Mouse (Mus musculus) CH12F3 (cell line): ENCODE data around the gene Gh.

ENCODE experiments used
- in situ Hi-C: fragments of 300-500 bp; cut with MboI; formaldehyde crosslinking; loops from 2 replicates; pipeline ENCODE4 v1.14.3; 2020; ENCODE audit warnings: low sequenced_read_pairs

Gene Gh

GRCm38 (mm10) chr11:106271794-106272643 lies 29.6 kb downstream of the Gh start:
- in situ Hi-C loops, result no loop called here

- in situ Hi-C loops, result no loop called here
These were observed 30.4 kb downstream of the Gh start for GRCm38 (mm10) chr11:106271131-106271793.

- in situ Hi-C loops, result no loop called here
These were observed 32.6 kb downstream of the Gh start for GRCm38 (mm10) chr11:106269060-106269431.

GRCm38 (mm10) chr11:106268326-106269059 lies 33.2 kb downstream of the Gh start:
- in situ Hi-C loops, result no loop called here

GRCm38 (mm10) chr11:106267871-106268270 lies 33.8 kb downstream of the Gh start:
- in situ Hi-C loops, result no loop called here

GRCm38 (mm10) chr11:106267311-106267852 lies 34.3 kb downstream of the Gh start:
- in situ Hi-C loops, result no loop called here

GRCm38 (mm10) chr11:106266431-106266830 lies 35.2 kb downstream of the Gh start:
- in situ Hi-C loops, result no loop called here

- in situ Hi-C loops, result no loop called here
These were observed 36.1 kb downstream of the Gh start for GRCm38 (mm10) chr11:106265570-106265969.

GRCm38 (mm10) chr11:106264988-106265387 lies 36.7 kb downstream of the Gh start:
- in situ Hi-C loops, result no loop called here

GRCm38 (mm10) chr11:106263963-106264362 lies 37.7 kb downstream of the Gh start:
- in situ Hi-C loops, result no loop called here

- in situ Hi-C loops, result no loop called here
These were observed 40.7 kb downstream of the Gh start for GRCm38 (mm10) chr11:106260826-106261450.

- in situ Hi-C loops, result no loop called here
These were observed 44.9 kb downstream of the Gh start for GRCm38 (mm10) chr11:106256775-106257174.

- in situ Hi-C loops, result no loop called here
These were observed 45.8 kb downstream of the Gh start, which contains the start of the genes Ftsj3 and Psmc5 for GRCm38 (mm10) chr11:106255685-106256451. Gene Ftsj3, minus strand, starts transcription at chr11:106256079. Gene Psmc5, plus strand, starts transcription at chr11:106256154.

- in situ Hi-C loops, result no loop called here
These were observed 46.5 kb downstream of the Gh start for GRCm38 (mm10) chr11:106255174-106255573.

- in situ Hi-C loops, result no loop called here
These were observed 46.9 kb downstream of the Gh start for GRCm38 (mm10) chr11:106254767-106255166.
